Comparison of ENCODE assay signal across 20 mouse cellular contexts in genomic region chr2:30397986-30398512, GRCm38 (mm10). TPM values are rescaled to one million over a fixed set of nuclear protein-coding genes. Genes with fewer than 3 reads are reported as not detected.
DNase-seq lines count a peak whose midpoint lies in the region; ATAC-seq and TF ChIP-seq lines count a peak whose summit lies in the region.
"Had no signal": no experiment of that assay in that cellular context is flagged by ENCODE, and none has a peak within 500 bp of the region (broad histone marks: within the 10 kb centered on the region; RNA-seq: fewer than 3 reads in every experiment).

No protein-coding gene starts in this region.

- TF ChIP-seq CTCF in cerebellum, adult 2 months (IDR thresholded peaks at IDR 0.05; ENCODE audit: borderline replicate concordance, insufficient read depth, low read depth, low read length): no peak
- no peak for TF ChIP-seq CTCF in midbrain, postnatal 0 days (IDR thresholded peaks at IDR 0.05)

- no peak overlapping the region for H3K4me2 ChIP-seq in heart, embryonic 12.5 days
- no peak overlapping the region for H3K4me2 ChIP-seq in midbrain, embryonic 11.5 days
- H3K4me2 ChIP-seq in midbrain, postnatal 0 days (ENCODE audit: low read depth, low read length, poor library complexity, severe bottlenecking): no peak overlapping the region
- H3K4me2 ChIP-seq: embryonic facial prominence, embryonic 15.5 days; heart, embryonic 11.5 days; hindbrain, embryonic 14.5 days; limb, embryonic 13.5 days had no signal

- peaks cover 61% of the 10 kb centered on the region for H3K4me1 ChIP-seq in cerebellum, adult 2 months (ENCODE audit: control insufficient read depth, insufficient read depth, low read length)
- peaks cover 33% of the 10 kb centered on the region for H3K4me1 ChIP-seq in heart, embryonic 10.5 days
- H3K4me1 ChIP-seq in heart, embryonic 12.5 days (replicated peaks): peaks cover 21% of the 10 kb centered on the region
- H3K4me1 ChIP-seq in midbrain, embryonic 11.5 days (ENCODE audit: control insufficient read depth, insufficient read depth, low read length): peaks cover 40% of the 10 kb centered on the region
- H3K4me1 ChIP-seq in midbrain, postnatal 0 days (ENCODE audit: insufficient read depth, low read length): peaks cover 12% of the 10 kb centered on the region

- no peak for ATAC-seq in heart, embryonic 12.5 days (ENCODE audit: insufficient number of reproducible peaks, low FRiP score)
- ATAC-seq in midbrain, embryonic 11.5 days (ENCODE audit: low FRiP score): no peak
- no peak for ATAC-seq in midbrain, postnatal 0 days (ENCODE audit: low FRiP score)
- ATAC-seq: CD4-positive, CD25-positive, alpha-beta regulatory T cell, adult 4 months; intestine, embryonic 16.5 days had no signal

- DNase-seq in cerebellum, adult 2 months: no peak
- no peak for DNase-seq in cerebellum, postnatal 36 days
- no peak for DNase-seq in heart, embryonic 10.5 days (ENCODE audit: low spot score)
- DNase-seq in midbrain, embryonic 11.5 days (ENCODE audit: low spot score, missing footprints): no peak
- no peak for DNase-seq in midbrain, postnatal 0 days (ENCODE audit: low spot score)
- DNase-seq in retina, postnatal 1 day: peak; percentile 86
- no peak for DNase-seq in adrenal gland, postnatal 25 days
- DNase-seq: adrenal gland, postnatal 14 days; embryo, embryonic 11 days; heart, postnatal 14 days; lung, postnatal 36 days had no signal

- no peaks in the 10 kb centered on the region for H3K9me3 ChIP-seq in heart, embryonic 10.5 days
- no peaks in the 10 kb centered on the region for H3K9me3 ChIP-seq in heart, embryonic 12.5 days (replicated peaks)
- no peaks in the 10 kb centered on the region for H3K9me3 ChIP-seq in midbrain, embryonic 11.5 days (ENCODE audit: control insufficient read depth, low read length)
- H3K9me3 ChIP-seq in midbrain, postnatal 0 days (ENCODE audit: low read length): no peaks in the 10 kb centered on the region
- H3K9me3 ChIP-seq: embryonic facial prominence, embryonic 15.5 days; limb, embryonic 13.5 days had no signal

- no peak for TF ChIP-seq POLR2A in cerebellum, adult 2 months (IDR thresholded peaks at IDR 0.05; ENCODE audit: borderline replicate concordance, insufficient read depth, low read length)

- H3K4me3 ChIP-seq in cerebellum, adult 2 months (replicated peaks; ENCODE audit: insufficient read depth, low read depth, low read length): no peak overlapping the region
- H3K4me3 ChIP-seq in heart, embryonic 10.5 days: no peak overlapping the region
- no peak overlapping the region for H3K4me3 ChIP-seq in heart, embryonic 12.5 days
- no peak overlapping the region for H3K4me3 ChIP-seq in midbrain, embryonic 11.5 days (ENCODE audit: low read depth, low read length)
- no peak overlapping the region for H3K4me3 ChIP-seq in midbrain, postnatal 0 days (ENCODE audit: low read depth, low read length)
- H3K4me3 ChIP-seq: embryonic facial prominence, embryonic 15.5 days; limb, embryonic 13.5 days had no signal

- WGBS in cerebellum, adult 2 months: 76% methylated on average over 10 of the region's 10 CpGs
- WGBS in heart, embryonic 10.5 days: 83% methylated on average over 10 of the region's 10 CpGs
- 86% methylated on average over 10 of the region's 10 CpGs for WGBS in heart, embryonic 12.5 days
- WGBS in midbrain, embryonic 11.5 days: 47% methylated on average over 10 of the region's 10 CpGs
- 33% methylated on average over 10 of the region's 10 CpGs for WGBS in midbrain, postnatal 0 days

- no peak overlapping the region for H3K9ac ChIP-seq in heart, embryonic 12.5 days
- H3K9ac ChIP-seq in midbrain, embryonic 11.5 days (ENCODE audit: low read length): peak overlapping the region; percentile 37
- H3K9ac ChIP-seq in midbrain, postnatal 0 days (replicated peaks; ENCODE audit: low read length, poor library complexity, severe bottlenecking): no peak overlapping the region
- H3K9ac ChIP-seq: embryonic facial prominence, embryonic 15.5 days; hindbrain, embryonic 14.5 days; limb, embryonic 13.5 days; liver, embryonic 14.5 days had no signal

- H3K36me3 ChIP-seq in heart, embryonic 10.5 days: peaks cover 80% of the 10 kb centered on the region
- H3K36me3 ChIP-seq in heart, embryonic 12.5 days: peaks cover 75% of the 10 kb centered on the region
- H3K36me3 ChIP-seq in midbrain, embryonic 11.5 days (ENCODE audit: control insufficient read depth, insufficient read depth, low read length): peaks cover 4% of the 10 kb centered on the region; the same call in 1 of the 2 replicates
- H3K36me3 ChIP-seq in midbrain, postnatal 0 days (ENCODE audit: insufficient read depth, low read length): peaks cover 59% of the 10 kb centered on the region

- peak overlapping the region; percentile 35; the same call in 1 of the 2 replicates for H3K27ac ChIP-seq in cerebellum, adult 2 months (ENCODE audit: insufficient read depth, low read length)
- 0 out of 2 replicates have a peak overlapping the region, but pooled peaks have one; percentile 24 for H3K27ac ChIP-seq in heart, embryonic 10.5 days
- no peak overlapping the region for H3K27ac ChIP-seq in heart, embryonic 12.5 days (ENCODE audit: poor library complexity, severe bottlenecking)
- peak overlapping the region; percentile 95; the same call in 1 of the 2 replicates for H3K27ac ChIP-seq in midbrain, embryonic 11.5 days (ENCODE audit: low read depth, low read length)
- no peak overlapping the region for H3K27ac ChIP-seq in midbrain, postnatal 0 days (ENCODE audit: low read depth, low read length)
- H3K27ac ChIP-seq: embryonic facial prominence, embryonic 15.5 days; hindbrain, embryonic 14.5 days; kidney, postnatal 0 days; limb, embryonic 13.5 days; liver, embryonic 14.5 days had no signal

- H3K27me3 ChIP-seq in cerebellum, adult 2 months (ENCODE audit: control insufficient read depth, insufficient read depth, low read length): no peaks in the 10 kb centered on the region
- no peaks in the 10 kb centered on the region for H3K27me3 ChIP-seq in heart, embryonic 10.5 days (ENCODE audit: insufficient read depth, poor library complexity, severe bottlenecking)
- no peaks in the 10 kb centered on the region for H3K27me3 ChIP-seq in heart, embryonic 12.5 days (replicated peaks)
- no peaks in the 10 kb centered on the region; the same call in 1 of the 2 replicates for H3K27me3 ChIP-seq in midbrain, embryonic 11.5 days (ENCODE audit: control insufficient read depth, insufficient read depth, low read length)
- no peaks in the 10 kb centered on the region for H3K27me3 ChIP-seq in midbrain, postnatal 0 days (ENCODE audit: insufficient read depth, low read length)
- H3K27me3 ChIP-seq: embryonic facial prominence, embryonic 15.5 days; limb, embryonic 13.5 days had no signal

RNA-seq across cellular contexts. Expression of gene Dolpp1, which starts 6.0 kb away (rescaled TPM):
- 50.5 and 55.9 TPM in 2 replicates for polyA plus RNA-seq in cerebellum, adult 2 months (2012; rRNA removed)
- polyA plus RNA-seq in heart, embryonic 10.5 days (2016; fragmentation: Nextera tagmentation; extraction: Ambion mirVana): 29.9 and 36.1 TPM in 2 replicates
- 21.9 and 22.2 TPM in 2 replicates for polyA plus RNA-seq in heart, embryonic 12.5 days (2016; fragmentation: Nextera tagmentation; extraction: Ambion mirVana)
- 41.1 and 45.8 TPM in 2 replicates for polyA plus RNA-seq in midbrain, embryonic 11.5 days (2014; fragmentation: Nextera tagmentation; extraction: Ambion mirVana)
- total RNA-seq in midbrain, postnatal 0 days (2014; rRNA removed): 96.2 and 103 TPM in 2 replicates
- 56.6 and 59.7 TPM in 2 replicates for polyA plus RNA-seq in midbrain, postnatal 0 days (2015; fragmentation: Nextera tagmentation; extraction: Ambion mirVana)
- 22.3 and 28.5 TPM in 2 replicates for total RNA-seq in adrenal gland, postnatal 25 days (2021)

RNA-seq across cellular contexts. Expression of gene Crat, which starts 17.6 kb away (rescaled TPM):
- polyA plus RNA-seq in cerebellum, adult 2 months (2012; rRNA removed): 50.9 and 52.1 TPM in 2 replicates
- polyA plus RNA-seq in heart, embryonic 10.5 days (2016; fragmentation: Nextera tagmentation; extraction: Ambion mirVana): 36.1 and 55.2 TPM in 2 replicates
- 67.9 and 74.2 TPM in 2 replicates for polyA plus RNA-seq in heart, embryonic 12.5 days (2016; fragmentation: Nextera tagmentation; extraction: Ambion mirVana)
- 23.7 and 24.2 TPM in 2 replicates for polyA plus RNA-seq in midbrain, embryonic 11.5 days (2014; fragmentation: Nextera tagmentation; extraction: Ambion mirVana)
- total RNA-seq in midbrain, postnatal 0 days (2014; rRNA removed): 32.6 and 38.0 TPM in 2 replicates
- 24.9 and 27.4 TPM in 2 replicates for polyA plus RNA-seq in midbrain, postnatal 0 days (2015; fragmentation: Nextera tagmentation; extraction: Ambion mirVana)
- total RNA-seq in adrenal gland, postnatal 25 days (2021): 130 and 142 TPM in 2 replicates

RNA-seq across cellular contexts. Expression of gene Ptpa, which starts 17.8 kb away (rescaled TPM):
- 204 and 207 TPM in 2 replicates for polyA plus RNA-seq in cerebellum, adult 2 months (2012; rRNA removed)
- polyA plus RNA-seq in heart, embryonic 10.5 days (2016; fragmentation: Nextera tagmentation; extraction: Ambion mirVana): 129 and 140 TPM in 2 replicates
- 107 and 115 TPM in 2 replicates for polyA plus RNA-seq in heart, embryonic 12.5 days (2016; fragmentation: Nextera tagmentation; extraction: Ambion mirVana)
- polyA plus RNA-seq in midbrain, embryonic 11.5 days (2014; fragmentation: Nextera tagmentation; extraction: Ambion mirVana): 50.7 and 54.3 TPM in 2 replicates
- total RNA-seq in midbrain, postnatal 0 days (2014; rRNA removed): 139 and 147 TPM in 2 replicates
- polyA plus RNA-seq in midbrain, postnatal 0 days (2015; fragmentation: Nextera tagmentation; extraction: Ambion mirVana): 138 and 141 TPM in 2 replicates
- 130 and 145 TPM in 2 replicates for total RNA-seq in adrenal gland, postnatal 25 days (2021)

RNA-seq across cellular contexts. Expression of gene Miga2, which starts 34.0 kb away (rescaled TPM):
- polyA plus RNA-seq in cerebellum, adult 2 months (2012; rRNA removed): 108 and 114 TPM in 2 replicates
- polyA plus RNA-seq in heart, embryonic 10.5 days (2016; fragmentation: Nextera tagmentation; extraction: Ambion mirVana): 28.2 and 35.1 TPM in 2 replicates
- 32.7 and 33.6 TPM in 2 replicates for polyA plus RNA-seq in heart, embryonic 12.5 days (2016; fragmentation: Nextera tagmentation; extraction: Ambion mirVana)
- 16.6 TPM in 2 replicates for polyA plus RNA-seq in midbrain, embryonic 11.5 days (2014; fragmentation: Nextera tagmentation; extraction: Ambion mirVana)
- 64.2 and 72.3 TPM in 2 replicates for total RNA-seq in midbrain, postnatal 0 days (2014; rRNA removed)
- polyA plus RNA-seq in midbrain, postnatal 0 days (2015; fragmentation: Nextera tagmentation; extraction: Ambion mirVana): 28.7 and 34.8 TPM in 2 replicates
- total RNA-seq in adrenal gland, postnatal 25 days (2021): 65.4 and 83.5 TPM in 2 replicates

RNA-seq across cellular contexts. Expression of gene Sh3glb2, which starts 38.9 kb away (rescaled TPM):
- polyA plus RNA-seq in cerebellum, adult 2 months (2012; rRNA removed): 509 and 525 TPM in 2 replicates
- 101 and 132 TPM in 2 replicates for polyA plus RNA-seq in heart, embryonic 10.5 days (2016; fragmentation: Nextera tagmentation; extraction: Ambion mirVana)
- 117 and 130 TPM in 2 replicates for polyA plus RNA-seq in heart, embryonic 12.5 days (2016; fragmentation: Nextera tagmentation; extraction: Ambion mirVana)
- polyA plus RNA-seq in midbrain, embryonic 11.5 days (2014; fragmentation: Nextera tagmentation; extraction: Ambion mirVana): 42.0 and 48.1 TPM in 2 replicates
- 375 and 403 TPM in 2 replicates for total RNA-seq in midbrain, postnatal 0 days (2014; rRNA removed)
- 185 and 199 TPM in 2 replicates for polyA plus RNA-seq in midbrain, postnatal 0 days (2015; fragmentation: Nextera tagmentation; extraction: Ambion mirVana)
- total RNA-seq in adrenal gland, postnatal 25 days (2021): 90.0 and 111 TPM in 2 replicates

Comparison
In these comparisons a context has a peak if more than half of its experiments do, and no peak if none do; other contexts are left out.
1. H3K27ac ChIP-seq: peak in cerebellum, adult 2 months (single experiment), heart, embryonic 10.5 days (single experiment) and midbrain, embryonic 11.5 days (single experiment); none in heart, embryonic 12.5 days (single experiment) and midbrain, postnatal 0 days (single experiment).